Mouse (Mus musculus) lung, embryonic 16.5 days (tissue): ENCODE data around the gene Slc35e2. TPM values are rescaled to one million over a fixed set of nuclear protein-coding genes. Genes with fewer than 3 reads are reported as not detected.
A peak's percentile ranks its signal among the peaks of the same experiment; 100 is the strongest.

ENCODE experiments used
- ATAC-seq: fragments of 200-750 bp; cut with Nextera tagmentation; 2 replicates; pipeline ENCODE4 v1.8.0; 2017; ENCODE audit warnings: low read depth, mild to moderate bottlenecking, moderate library complexity
- H3K27ac ChIP-seq: fragments of 300-500 bp; sonication (generic); 2 replicates; pipeline ENCODE4 v1.5.1; 2014; ENCODE audit warnings: mild to moderate bottlenecking, control low read depth, low read length
- H3K27me3 ChIP-seq: fragments of 300-500 bp; sonication (generic); 2 replicates; pipeline ENCODE4 v1.6.1; 2014; ENCODE audit warnings: low read depth, low read length, mixed read lengths; ENCODE audit not compliant: control insufficient read depth, insufficient read depth
- H3K36me3 ChIP-seq: fragments of 300-500 bp; sonication (generic); 2 replicates; pipeline ENCODE4 v1.6.1; 2014; ENCODE audit warnings: low read length; ENCODE audit not compliant: control insufficient read depth, insufficient read depth
- H3K4me1 ChIP-seq: fragments of 300-500 bp; sonication (generic); replicated peaks from 2 replicates; pipeline ENCODE4 v1.6.1; 2014; ENCODE audit warnings: low read length, mixed read lengths; ENCODE audit not compliant: control insufficient read depth, insufficient read depth
- H3K4me2 ChIP-seq: fragments of 300-500 bp; sonication (generic); 2 replicates; pipeline ENCODE4 v1.6.1; 2014; ENCODE audit warnings: low read depth, low read length, control low read depth
- H3K4me3 ChIP-seq: fragments of 300-500 bp; sonication (generic); 2 replicates; pipeline ENCODE4 v1.5.1; 2014; ENCODE audit warnings: mild to moderate bottlenecking, low read length, control low read depth
- H3K9ac ChIP-seq: fragments of 300-500 bp; sonication (generic); 2 replicates; pipeline ENCODE4 v1.6.1; 2014; ENCODE audit warnings: low read length, control low read depth
- H3K9me3 ChIP-seq: fragments of 300-500 bp; sonication (generic); 2 replicates; pipeline ENCODE4 v1.6.1; 2016; ENCODE audit warnings: low read length; ENCODE audit not compliant: control insufficient read depth
- WGBS: fragments of 180-500 bp; shearing (Covaris S2); extraction: QIAGEN DNeasy Blood & Tissue Kit; methylation state at CpG from one replicate; pipeline ENCODE4 v1.1.7; 2014; 5-methylcytosine and 5-hydroxymethylcytosine counted together
- polyA plus RNA-seq: library from polyadenylated mRNA; unstranded; fragments of >200 nt; fragmentation: Nextera tagmentation; extraction: Ambion mirVana; gene quantifications from 2 replicates; pipeline ENCODE4 v1.2.1, GENCODE M21; 2015

The Slc35e2 gene
- polyA plus RNA-seq, 1 experiment from 2014 or later: 6.5 TPM

- no peak overlapping the region for H3K27ac ChIP-seq
- H3K36me3 ChIP-seq: peaks cover 21% of the 10 kb centered on the region
- H3K9ac ChIP-seq: no peak overlapping the region
- peak; percentile 66; the same call in 1 of the 2 replicates for ATAC-seq
- H3K4me2 ChIP-seq: no peak overlapping the region
- H3K27me3 ChIP-seq: no peaks in the 10 kb centered on the region
- no peaks in the 10 kb centered on the region for H3K4me1 ChIP-seq
- no peak overlapping the region for H3K4me3 ChIP-seq
- H3K9me3 ChIP-seq: no peaks in the 10 kb centered on the region
- WGBS: 66% methylated on average over 7 of the region's 7 CpGs
Observed at GRCm38 (mm10) chr4:155591012-155591719, 10.1 kb upstream of the Slc35e2 start.

GRCm38 (mm10) chr4:155593780-155594179, 7.4 kb upstream of the Slc35e2 start:
- ATAC-seq: no peak
- no peak overlapping the region for H3K4me2 ChIP-seq
- H3K27ac ChIP-seq: no peak overlapping the region
- H3K36me3 ChIP-seq: peaks cover 12% of the 10 kb centered on the region; the same call in 1 of the 2 replicates
- H3K4me3 ChIP-seq: no peak overlapping the region
- no peaks in the 10 kb centered on the region for H3K4me1 ChIP-seq
- 36% methylated on average over 1 of the region's 1 CpGs for WGBS
- no peaks in the 10 kb centered on the region; the same call in 1 of the 2 replicates for H3K9me3 ChIP-seq
- H3K9ac ChIP-seq: no peak overlapping the region
- no peaks in the 10 kb centered on the region for H3K27me3 ChIP-seq

DNA sequence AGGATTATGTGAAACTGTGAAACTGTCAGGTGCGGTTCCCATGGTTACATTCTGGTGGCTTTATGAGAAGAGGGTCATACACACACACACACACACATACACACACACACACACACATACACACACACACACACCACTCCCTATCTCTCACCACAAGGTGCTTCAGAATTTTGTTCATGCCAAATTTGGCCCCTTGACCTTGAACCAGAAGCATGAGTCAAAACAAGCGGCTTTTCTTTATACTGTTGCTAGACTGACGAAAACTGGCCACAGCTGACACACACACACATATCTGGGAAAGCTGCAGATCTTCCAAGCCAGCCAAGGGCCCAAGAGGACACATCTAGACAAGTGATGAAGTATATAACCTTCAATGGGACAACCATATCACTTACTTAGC, 5.4 kb upstream of the Slc35e2 start:
- no peak overlapping the region for H3K4me2 ChIP-seq
- no peaks in the 10 kb centered on the region for H3K36me3 ChIP-seq
- H3K27ac ChIP-seq: no peak overlapping the region
- no peak overlapping the region for H3K9ac ChIP-seq
- H3K9me3 ChIP-seq: no peaks in the 10 kb centered on the region; the same call in 1 of the 2 replicates
- 0 out of 2 replicates have a peak, but pooled peaks cover 3% of the 10 kb centered on the region for H3K4me1 ChIP-seq
- 72% methylated on average over 3 of the region's 3 CpGs for WGBS
- no peak for ATAC-seq
- H3K27me3 ChIP-seq: no peaks in the 10 kb centered on the region
- no peak overlapping the region for H3K4me3 ChIP-seq

DNA sequence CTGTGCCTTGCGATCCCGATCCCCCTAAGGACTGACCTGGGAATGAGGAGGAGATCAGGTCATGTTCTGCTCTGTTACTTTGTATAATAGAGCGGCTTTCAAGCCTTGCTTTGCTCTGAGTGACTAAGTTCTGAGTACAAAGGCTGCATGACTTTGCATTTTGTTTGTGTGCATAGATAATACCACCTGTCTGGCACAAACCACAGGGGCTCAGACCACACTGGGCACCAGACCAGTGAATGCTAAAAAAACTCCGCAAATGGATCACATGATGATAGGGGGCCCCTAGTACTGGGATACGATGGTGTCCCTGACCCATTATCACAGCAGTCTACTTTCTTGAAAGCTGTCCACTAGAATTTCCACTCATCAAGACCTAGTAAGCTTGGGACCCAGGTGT, 4.6 kb upstream of the Slc35e2 start:
- Histone ChIP-seq H3K27me3 (no peaks in the 10 kb centered on the region), H3K4me1 (0 out of 2 replicates have a peak, but pooled peaks cover 3% of the 10 kb centered on the region), H3K4me2 (no peak overlapping the region), H3K9ac (no peak overlapping the region), H3K4me3 (no peak overlapping the region), H3K9me3 (no peaks in the 10 kb centered on the region; the same call in 1 of the 2 replicates), H3K36me3 (no peaks in the 10 kb centered on the region), H3K27ac (no peak overlapping the region)
- 78% methylated on average over 5 of the region's 5 CpGs for WGBS
- ATAC-seq: no peak

- no peak overlapping the region for H3K9ac ChIP-seq
- no peak overlapping the region for H3K4me3 ChIP-seq
- 14% methylated on average over 20 of the region's 20 CpGs for WGBS
- no peaks in the 10 kb centered on the region for H3K27me3 ChIP-seq
- ATAC-seq: no peak
- H3K4me1 ChIP-seq: 0 out of 2 replicates have a peak, but pooled peaks cover 5% of the 10 kb centered on the region
- no peaks in the 10 kb centered on the region for H3K36me3 ChIP-seq
- no peak overlapping the region for H3K27ac ChIP-seq
- no peaks in the 10 kb centered on the region; the same call in 1 of the 2 replicates for H3K9me3 ChIP-seq
- no peak overlapping the region for H3K4me2 ChIP-seq
Observed at GRCm38 (mm10) chr4:155598536-155598935, 2.7 kb upstream of the Slc35e2 start.

DNA sequence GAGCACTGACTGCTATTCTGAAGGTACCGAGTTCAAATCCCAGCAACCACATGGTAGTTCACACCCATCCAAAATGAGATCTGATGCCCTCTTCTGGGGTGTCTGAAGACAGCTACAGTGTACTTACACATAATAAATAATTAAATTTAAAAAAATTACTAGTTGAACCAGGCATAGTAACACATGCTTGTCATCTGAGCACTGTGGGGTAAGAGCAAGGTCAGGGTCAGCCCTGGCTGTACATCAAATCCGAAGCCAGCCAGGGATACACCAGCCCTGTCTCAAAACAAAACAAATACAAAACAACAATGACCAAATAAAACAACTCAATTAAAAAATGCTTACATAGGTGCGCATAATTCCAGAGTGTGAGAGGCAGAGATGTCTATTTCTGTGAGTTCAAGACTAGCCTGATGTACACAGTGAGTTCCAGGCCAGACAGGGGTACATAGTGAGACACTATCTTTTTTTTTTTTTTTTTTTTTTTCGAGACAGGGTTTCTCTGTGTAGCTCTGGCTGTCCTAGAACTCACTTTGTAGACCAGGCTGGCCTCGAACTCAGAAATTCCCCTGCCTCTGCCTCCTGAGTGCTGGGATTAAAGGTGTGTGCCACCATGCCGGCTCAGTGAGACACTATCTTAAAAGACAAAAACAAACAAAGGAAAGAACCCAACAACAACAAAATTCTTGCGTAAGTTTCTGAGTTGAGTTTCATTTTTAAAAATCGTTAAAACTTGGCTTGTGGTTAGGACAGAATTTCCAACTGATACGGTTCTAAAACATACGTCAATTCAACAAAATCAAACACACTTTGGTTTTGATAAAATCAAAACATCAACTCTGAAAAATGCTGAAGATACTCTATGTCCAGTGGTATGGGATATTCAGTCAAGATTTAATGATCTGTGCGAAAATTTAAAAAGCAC, 1.1 kb upstream of the Slc35e2 start:
- 0 out of 2 replicates have a peak, but pooled peaks cover 5% of the 10 kb centered on the region for H3K4me1 ChIP-seq
- H3K4me3 ChIP-seq: peak overlapping the region; percentile 85
- no peaks in the 10 kb centered on the region for H3K27me3 ChIP-seq
- H3K9me3 ChIP-seq: no peaks in the 10 kb centered on the region; the same call in 1 of the 2 replicates
- ATAC-seq: no peak
- H3K27ac ChIP-seq: no peak overlapping the region; the same call in 1 of the 2 replicates
- no peak overlapping the region for H3K9ac ChIP-seq
- peak overlapping the region; percentile 77 for H3K4me2 ChIP-seq
- WGBS: 76% methylated on average over 10 of the region's 11 CpGs
- no peaks in the 10 kb centered on the region for H3K36me3 ChIP-seq

GRCm38 (mm10) chr4:155601997-155602456, 811 bp downstream of the Slc35e2 start:
- Histone ChIP-seq H3K4me1 (0 out of 2 replicates have a peak, but pooled peaks cover 5% of the 10 kb centered on the region), H3K4me2 (peak overlapping the region; percentile 77), H3K27ac (peak overlapping the region; percentile 99), H3K9me3 (no peaks in the 10 kb centered on the region; the same call in 1 of the 2 replicates), H3K4me3 (peak overlapping the region; percentile 85), H3K9ac (peak overlapping the region; percentile 94), H3K36me3 (0 out of 2 replicates have a peak, but pooled peaks cover 3% of the 10 kb centered on the region), H3K27me3 (no peaks in the 10 kb centered on the region)
- no peak for ATAC-seq
- WGBS: 2% methylated on average over 30 of the region's 31 CpGs

- no peak overlapping the region for H3K9ac ChIP-seq
- H3K4me2 ChIP-seq: peak overlapping the region; percentile 77
- H3K4me3 ChIP-seq: no peak overlapping the region; the same call in 1 of the 2 replicates
- 79% methylated on average over 1 of the region's 1 CpGs for WGBS
- H3K27ac ChIP-seq: no peak overlapping the region
- 0 out of 2 replicates have a peak, but pooled peaks cover 5% of the 10 kb centered on the region for H3K4me1 ChIP-seq
- 0 out of 2 replicates have a peak, but pooled peaks cover 3% of the 10 kb centered on the region for H3K36me3 ChIP-seq
- no peaks in the 10 kb centered on the region for H3K27me3 ChIP-seq
- no peak for ATAC-seq
- no peaks in the 10 kb centered on the region; the same call in 1 of the 2 replicates for H3K9me3 ChIP-seq
Observed at GRCm38 (mm10) chr4:155602753-155603152, 1.5 kb downstream of the Slc35e2 start.
